Mouse (Mus musculus): ENCODE results near the gene Depp1.

Depp1 gene

DNA sequence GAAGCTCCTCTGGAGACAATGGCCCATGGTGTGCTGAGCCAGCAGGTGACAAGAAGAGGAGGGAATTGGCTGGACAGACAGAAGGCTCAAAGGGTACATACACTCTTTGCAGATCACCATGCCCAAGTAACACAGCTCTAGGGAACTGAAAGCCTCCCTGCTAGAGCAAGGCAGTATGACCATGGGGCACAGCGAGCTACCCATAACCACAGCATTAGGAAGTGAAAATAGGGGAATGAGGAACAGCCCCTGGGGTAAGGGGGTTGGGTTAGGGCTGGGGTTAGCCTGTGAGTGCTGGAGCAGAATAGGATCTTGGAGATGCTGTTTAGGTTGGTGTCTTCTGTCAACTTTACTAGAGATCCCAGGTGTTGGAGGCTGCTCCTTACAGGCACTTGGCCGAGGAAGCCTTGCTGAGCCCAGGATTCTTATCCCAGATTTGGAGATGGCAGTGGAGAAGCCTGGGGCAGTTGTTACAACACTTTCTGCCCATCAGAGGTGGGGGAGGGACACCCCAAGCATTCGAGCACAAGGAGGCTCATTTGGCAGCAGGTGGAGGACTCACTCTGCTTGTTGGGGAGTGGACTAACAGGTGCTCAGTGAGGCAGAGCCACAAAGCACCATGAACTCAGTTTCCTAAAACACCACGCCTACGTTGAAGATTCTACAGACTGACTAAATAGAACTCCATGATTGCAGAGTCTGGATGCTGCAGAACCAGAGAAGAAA lies 29.3 kb downstream of the Depp1 start:
- no peak for DNase-seq (ENCODE audit: low read depth, low spot score)

DNA sequence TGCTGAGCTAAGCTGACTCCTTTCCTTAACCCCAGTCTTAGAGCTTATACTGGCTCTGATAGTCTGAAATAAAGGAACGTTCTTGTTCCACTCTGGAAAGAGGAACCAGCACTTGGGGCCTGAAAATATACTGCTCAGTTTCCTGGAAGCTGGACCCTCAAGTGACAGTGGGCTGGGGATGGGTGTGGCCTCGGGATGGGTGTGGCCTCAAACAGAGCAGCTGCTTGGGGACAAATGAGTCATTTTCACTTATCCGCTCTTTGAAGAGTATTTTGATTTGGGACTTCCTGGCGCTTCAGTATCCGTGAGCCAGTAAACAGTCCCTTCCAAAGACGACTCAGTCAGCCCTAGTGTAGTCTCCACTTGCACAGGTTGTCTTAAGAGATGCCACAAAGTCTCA lies 31.9 kb downstream of the Depp1 start:
- DNase-seq (ENCODE audit: low read depth, low spot score), result no peak

DNA sequence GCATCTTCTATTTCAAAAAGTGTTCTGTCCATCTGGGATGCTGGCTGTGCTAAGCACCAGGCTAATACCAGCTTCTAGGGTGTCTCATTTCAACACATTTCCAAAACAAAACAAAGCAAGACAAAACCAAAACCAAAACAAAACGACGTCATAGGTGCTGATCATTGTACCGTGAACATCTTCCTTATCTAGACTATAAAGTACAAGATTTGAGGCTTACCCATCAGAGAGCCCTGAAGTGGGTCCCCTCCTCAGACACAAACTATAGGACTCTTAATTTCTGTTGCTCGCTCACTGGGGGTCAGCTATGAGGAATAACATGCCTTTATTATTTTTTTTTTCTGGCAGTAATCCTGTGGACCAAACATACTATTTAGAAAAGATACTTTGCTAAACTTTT lies 43.2 kb downstream of the Depp1 start:
- DNase-seq (ENCODE audit: low read depth, low spot score), result no peak

DNA sequence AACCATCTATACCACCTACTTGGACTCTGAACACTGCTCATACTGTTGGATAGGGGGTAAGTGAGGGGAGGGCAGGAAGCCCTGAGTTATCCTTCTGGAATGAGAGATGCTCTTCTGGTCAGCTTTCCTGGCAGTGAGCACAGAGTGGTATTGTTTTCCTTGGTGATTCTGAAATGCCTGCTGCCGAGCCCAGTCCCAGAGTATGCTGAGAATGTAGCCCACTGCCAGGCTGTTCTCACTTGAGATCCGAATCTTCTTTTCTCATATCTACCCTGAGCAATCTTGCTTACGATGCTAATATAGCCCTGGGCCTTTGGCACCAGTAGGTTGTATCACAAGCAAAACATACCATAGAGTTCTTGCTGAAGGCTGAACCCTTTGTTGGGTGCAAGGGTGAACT lies 43.9 kb downstream of the Depp1 start:
- peak; percentile 76 for DNase-seq (ENCODE audit: low read depth, low spot score)

DNA sequence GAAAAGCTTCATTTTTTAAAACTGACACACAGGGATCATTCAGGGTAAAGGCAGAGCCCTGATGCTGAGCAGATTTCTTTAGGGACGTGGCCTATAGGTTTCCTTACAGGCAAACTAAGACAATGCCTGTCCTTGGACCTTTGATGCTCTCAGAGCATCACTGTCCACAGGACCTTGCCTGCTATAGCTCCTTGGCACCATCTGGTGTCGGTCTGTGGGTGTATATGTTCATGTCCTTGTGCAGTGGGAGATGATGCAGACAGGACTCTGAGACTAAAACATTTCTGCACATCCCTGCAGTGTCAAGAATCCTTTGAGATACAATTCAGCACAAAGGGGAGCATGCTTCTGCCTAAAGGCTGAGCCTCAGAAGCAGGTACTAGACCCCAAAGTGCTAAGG lies 47.0 kb downstream of the Depp1 start:
- DNase-seq (ENCODE audit: low read depth, low spot score), result peak; percentile 17

DNA sequence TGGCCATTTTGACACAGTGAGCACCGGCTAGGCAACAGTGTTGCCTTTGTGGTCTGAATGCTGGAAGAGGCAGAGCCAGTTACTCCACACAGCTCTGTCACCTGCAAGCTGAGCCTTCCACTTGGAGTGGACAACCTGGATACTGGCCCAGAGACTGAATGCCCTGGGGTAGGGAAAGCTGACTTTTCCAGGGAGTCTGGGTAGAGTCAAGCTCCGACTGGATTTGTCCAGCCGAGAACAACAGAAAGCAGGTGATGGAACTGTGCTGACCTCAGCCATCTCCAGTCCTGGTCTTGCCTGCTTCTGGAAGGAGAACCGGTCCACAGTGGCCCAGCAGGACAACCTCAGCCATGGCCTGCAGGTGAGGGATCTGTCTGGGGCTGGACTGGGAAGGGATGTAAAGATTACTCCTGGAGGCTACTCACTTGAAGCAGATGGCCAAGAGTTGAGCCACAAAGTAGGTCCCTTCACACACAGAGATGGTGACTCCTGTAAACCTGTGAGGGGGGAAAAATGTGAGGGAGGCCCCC lies 47.6 kb downstream of the Depp1 start:
- no peak for DNase-seq (ENCODE audit: low read depth, low spot score)

DNA sequence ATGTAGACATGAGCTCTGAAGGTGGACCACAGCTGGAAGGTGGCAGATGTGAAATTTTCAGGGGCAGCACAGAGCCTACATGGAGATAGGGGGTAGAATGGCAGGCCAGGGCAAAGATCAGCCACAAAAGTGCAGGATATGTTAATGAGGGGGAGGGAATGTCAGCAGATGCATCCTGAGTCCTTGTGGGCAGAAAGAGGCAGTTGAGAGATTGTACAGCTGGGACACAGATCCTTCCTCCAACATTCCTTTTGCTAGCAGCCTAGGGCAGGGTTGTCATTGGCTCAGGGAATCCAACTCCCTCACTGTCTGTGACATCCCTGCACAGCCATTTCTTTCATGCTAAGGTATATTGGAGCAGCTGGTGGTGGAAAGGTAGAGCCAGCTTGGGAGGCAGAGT lies 50.4 kb downstream of the Depp1 start:
- no peak for DNase-seq (ENCODE audit: low read depth, low spot score)

Measured in 3T3-L1 (cell line).